Mouse (Mus musculus) ES-Bruce4 (cell line): ENCODE results near the gene Src.

ENCODE experiments used
- CTCF ChIP-seq: IDR thresholded peaks from one replicate; pipeline ENCODE4 v1.8.1; 2011; ENCODE audit warnings: low read depth, low read length
- EP300 ChIP-seq: IDR thresholded peaks from 2 replicates; pipeline ENCODE4 v1.6.1; 2011; ENCODE audit warnings: low read depth, low read length; ENCODE audit not compliant: insufficient read depth

DNA sequence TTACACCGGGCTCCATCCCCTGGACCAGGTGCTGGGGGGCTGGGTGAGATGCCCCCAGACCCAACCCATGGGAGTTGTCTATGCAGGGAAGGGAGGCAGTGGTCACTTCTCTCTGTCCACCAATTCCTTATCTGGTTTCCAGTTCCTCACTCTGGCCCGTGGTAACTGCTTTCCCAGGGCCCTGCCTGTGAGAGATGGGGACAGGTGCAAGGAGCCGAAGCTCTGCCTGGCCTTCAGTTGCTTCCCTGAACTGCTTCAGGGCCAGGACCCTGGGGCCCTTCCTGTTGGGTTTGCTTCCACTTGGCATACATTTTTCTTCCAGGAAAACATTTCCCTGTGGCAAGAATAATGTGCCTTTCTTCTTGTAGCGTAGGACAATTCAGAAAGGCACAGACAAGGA, 54.2 kb downstream of the Src start:
- TF ChIP-seq CTCF (no peak), EP300 (no peak)
